Mouse (Mus musculus) left cerebral cortex, adult 11 months (tissue): ENCODE measurements around the gene Evi2.

Source experiments
- DNase-seq: peaks from one replicate; pipeline ENCODE4 v3.0.0; 2022; ENCODE audit warnings: low spot score

Gene Evi2

DNA sequence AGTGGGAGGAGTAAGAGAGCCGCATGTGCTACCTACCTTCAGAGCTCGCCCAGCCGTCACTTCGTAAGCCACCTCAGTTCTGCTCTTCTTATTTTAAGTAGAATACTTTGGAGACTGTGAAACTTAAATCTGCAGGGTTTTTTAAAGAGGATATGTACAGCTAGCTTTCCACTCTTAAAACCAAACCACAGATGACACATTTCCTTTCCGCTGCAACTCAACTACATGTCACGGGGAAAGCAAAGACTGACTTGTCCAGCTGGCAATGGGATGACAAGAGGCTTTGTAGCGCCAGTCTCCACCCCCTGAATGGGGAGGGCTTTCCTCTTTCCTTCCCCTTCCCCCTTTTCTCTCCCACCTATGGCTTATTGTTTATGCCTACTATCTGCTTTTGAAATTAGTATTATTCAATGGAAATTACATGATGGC is at the start of gene Evi2, which contains the start of gene Evi2a:
Gene Evi2 (minus strand): TSS at position 257 of the 429 bp plus-strand sequence.
Gene Evi2a (minus strand): TSS at position 277 of the 429 bp plus-strand sequence.
- peak; percentile 59 for DNase-seq

DNA sequence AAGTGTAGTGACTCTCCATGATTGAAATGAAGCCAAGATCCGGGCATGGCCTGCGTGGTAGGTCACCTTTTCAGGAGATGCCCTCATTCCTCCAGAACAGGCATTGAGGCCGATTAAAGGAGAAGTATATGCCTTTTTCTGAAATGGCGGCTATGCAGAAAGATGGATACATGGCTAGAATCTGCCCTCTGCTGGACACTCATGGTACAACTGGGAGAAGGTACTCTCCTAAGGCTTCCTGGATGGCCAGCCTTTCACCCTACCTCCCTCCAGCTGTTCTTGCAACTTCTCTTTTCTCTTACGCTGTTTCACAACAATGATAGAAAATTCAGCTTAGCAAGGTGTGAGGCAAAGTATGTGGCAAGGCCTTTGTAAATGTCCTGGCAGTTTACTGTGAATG is 47.4 kb upstream of the Evi2 start:
- peak; percentile 77 for DNase-seq

DNA sequence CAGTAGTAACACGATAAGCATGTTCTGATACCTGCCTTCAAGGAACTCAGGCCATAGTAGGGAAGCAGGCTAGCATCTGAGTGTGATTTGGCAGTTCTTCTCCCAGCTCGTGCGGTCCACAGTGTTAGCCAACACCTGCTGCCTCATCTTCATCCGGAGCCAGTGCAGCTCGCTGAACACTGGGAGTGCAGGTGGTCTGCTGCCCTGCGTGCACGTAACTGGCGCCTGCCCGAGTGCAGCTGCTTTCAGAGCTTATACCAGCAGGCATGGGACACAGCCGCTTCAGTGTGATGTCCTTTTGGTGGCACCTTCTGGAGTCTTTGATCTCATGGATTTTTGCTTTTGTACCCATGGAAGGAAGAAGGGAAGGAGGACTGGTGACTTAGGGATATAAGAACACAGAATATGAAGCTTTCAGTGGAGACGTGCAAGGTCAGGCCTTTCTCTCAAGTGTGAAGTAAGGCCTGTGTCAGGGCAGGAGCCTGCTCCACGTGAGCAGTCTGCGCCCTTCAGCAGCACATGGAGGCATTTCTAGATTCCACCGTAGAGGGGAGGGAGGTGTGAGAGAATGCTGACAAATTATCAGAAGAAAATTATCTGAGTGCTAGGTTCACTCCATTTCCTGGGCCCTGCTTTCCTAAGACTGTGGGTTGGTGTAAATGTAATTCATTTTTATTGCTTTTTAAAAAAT is 45.1 kb upstream of the Evi2 start:
- no peak for DNase-seq

GRCm38 (mm10) chr11:79573836-79574235 is 43.4 kb upstream of the Evi2 start:
- no peak for DNase-seq

GRCm38 (mm10) chr11:79570319-79570718 is 39.9 kb upstream of the Evi2 start:
- DNase-seq = no peak

DNA sequence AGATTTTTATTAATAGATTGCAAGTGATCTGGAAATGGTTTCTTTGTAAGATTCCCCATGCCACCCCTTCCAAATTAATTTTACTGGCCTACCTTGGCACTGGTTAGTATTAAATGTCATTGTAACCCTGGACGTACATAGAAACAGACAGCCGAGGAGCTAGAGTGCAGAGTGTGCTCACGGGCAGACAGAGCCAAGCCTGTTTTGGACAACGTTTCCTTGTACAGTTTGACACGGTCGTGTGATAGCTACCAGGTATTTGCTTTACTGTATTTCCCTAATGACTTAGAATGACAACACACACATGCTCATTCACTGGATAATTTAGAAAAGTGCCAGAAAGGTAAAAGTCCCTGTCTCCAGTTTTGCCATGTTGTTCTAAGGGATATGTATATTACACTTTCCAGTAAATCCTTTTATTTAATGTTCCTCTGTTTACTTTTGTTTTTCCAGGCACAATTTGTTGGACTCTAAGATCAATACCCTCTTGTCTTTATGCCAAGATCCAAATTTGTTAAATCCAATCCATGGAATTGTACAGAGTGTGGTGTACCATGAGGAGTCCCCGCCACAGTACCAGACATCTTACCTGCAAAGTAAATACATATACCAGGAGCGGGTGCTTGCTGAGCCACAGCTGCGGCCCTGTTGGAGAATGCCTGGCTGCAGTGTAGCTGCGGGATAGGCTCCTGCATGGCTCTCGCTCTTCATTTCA is 38.0 kb upstream of the Evi2 start:
- no peak for DNase-seq

GRCm38 (mm10) chr11:79566947-79567346 is 36.6 kb upstream of the Evi2 start:
- DNase-seq = no peak

DNA sequence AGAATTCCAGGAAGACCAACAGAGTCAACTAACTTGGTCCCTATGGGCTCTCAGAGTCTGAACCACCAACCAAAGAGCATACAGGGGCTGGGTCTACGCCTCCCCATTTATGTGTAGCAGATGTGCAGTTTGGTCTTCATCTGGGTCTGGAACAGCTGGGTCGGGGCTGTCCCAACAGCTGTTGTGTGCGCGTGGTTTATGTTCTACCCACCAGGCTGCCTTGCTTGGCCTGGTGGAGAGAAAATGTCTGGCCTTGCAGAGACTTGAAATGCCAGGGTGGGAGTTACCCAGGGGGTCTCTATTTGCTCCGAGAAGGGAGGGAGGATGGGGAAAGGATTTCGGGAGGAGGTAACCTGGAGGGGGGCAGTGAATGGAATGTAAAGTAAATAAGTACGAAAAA is 33.1 kb upstream of the Evi2 start:
- no peak for DNase-seq

- no peak for DNase-seq
These were observed 30.1 kb upstream of the Evi2 start for GRCm38 (mm10) chr11:79560536-79560935.

DNA sequence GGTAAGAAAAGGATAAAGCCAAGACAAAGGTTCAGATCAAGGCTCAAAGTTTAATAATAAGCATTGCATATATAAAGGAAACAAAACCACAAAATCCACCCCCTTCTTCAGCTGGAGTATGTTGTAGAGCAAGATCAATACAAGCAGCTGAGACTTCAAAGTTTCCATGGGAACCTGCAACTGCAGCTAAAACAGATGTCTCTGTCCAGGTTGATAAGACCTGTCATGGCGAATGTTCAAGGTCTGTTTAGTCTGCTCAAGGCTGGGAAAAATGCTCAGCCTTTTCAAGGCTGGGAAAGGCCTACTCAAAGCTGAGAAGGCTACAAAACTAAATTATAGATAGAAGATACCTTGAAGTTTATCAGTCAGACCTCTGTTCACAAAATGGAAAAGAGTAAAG is 22.2 kb upstream of the Evi2 start:
- DNase-seq = no peak

DNA sequence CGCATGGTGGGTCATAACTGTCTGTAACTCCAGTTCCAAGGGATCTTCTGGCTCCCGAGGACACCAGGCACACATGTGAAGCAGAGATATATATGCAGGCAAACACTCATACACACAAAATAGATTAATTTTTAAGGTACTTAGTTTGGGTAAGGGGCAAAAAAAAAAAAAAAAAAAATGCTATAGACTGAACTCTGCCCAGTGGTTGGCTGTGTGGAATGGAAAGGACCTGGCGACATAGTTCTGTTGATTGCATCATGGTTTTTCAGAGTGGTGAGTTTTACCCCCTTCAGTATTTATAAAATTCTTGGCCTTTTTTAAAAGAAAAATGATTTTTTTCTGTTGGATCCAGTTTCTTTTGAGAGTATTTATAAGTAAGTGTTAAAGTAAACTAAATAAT is 5.9 kb upstream of the Evi2 start:
- no peak for DNase-seq

DNA sequence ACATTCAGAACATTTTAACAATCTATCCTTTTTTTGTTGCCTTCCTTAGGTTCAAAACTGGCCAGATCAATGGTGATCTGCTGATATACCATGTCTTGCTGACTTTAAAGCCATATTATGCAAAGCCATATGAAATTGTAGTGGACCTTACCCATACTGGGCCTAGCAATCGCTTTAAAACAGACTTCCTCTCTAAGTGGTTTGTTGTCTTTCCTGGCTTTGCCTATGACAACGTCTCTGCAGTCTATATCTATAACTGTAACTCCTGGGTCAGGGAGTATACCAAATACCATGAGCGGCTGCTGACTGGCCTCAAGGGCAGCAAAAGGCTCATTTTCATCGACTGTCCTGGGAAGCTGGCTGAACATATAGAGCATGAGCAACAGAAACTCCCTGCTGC is 5.2 kb upstream of the Evi2 start:
- DNase-seq = no peak

- DNase-seq = no peak
These were observed 3.7 kb upstream of the Evi2 start for GRCm38 (mm10) chr11:79533950-79534690.

GRCm38 (mm10) chr11:79533311-79533710 is 2.9 kb upstream of the Evi2 start:
- DNase-seq = no peak

- no peak for DNase-seq
These were observed 1.1 kb upstream of the Evi2 start for GRCm38 (mm10) chr11:79531485-79531884.

GRCm38 (mm10) chr11:79530774-79531173 is 385 bp upstream of the Evi2 start:
- no peak for DNase-seq

DNA sequence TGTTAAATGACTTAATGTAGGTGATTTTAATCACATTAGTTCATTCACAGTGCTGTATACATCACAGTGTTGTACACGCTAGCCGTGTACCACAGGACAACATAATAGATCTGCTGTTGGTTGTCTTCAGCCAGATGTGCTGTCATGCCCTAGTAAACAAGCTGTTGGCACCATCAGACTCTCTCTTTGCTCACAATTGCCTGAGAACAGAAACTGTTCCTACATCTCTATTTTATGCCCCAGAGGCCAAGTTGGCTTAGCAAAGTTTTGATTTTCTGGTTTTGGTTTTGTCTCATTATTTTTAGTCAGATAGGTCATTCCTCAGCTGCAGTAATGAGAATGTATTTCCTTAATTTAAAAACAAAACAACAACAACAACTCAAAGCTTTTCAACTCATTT is 653 bp downstream of the Evi2 start:
- no peak for DNase-seq

GRCm38 (mm10) chr11:79529226-79529625 is 1.2 kb downstream of the Evi2 start:
- no peak for DNase-seq

DNA sequence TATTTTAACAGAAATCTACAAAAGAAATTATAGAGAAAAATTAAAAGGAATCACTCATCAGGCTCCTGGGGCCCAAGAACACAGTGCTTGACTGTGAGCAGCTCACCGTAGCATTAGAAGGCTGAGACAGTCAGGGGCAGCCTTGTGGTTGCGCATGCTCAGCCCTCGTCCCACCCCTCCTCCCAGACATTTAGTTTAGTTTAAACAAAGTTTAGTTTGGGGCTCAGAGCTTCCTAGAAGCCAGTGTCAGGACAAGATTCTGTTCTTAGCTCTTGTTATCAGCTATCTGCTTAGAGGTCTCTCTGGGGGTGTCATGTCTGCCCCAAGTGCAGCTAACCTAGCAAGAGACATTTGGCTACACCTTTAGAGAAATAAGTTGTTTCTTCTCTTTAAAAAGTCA is 1.8 kb downstream of the Evi2 start:
- no peak for DNase-seq

GRCm38 (mm10) chr11:79527739-79528384 is 2.5 kb downstream of the Evi2 start:
- DNase-seq = no peak

GRCm38 (mm10) chr11:79527015-79527738 is 3.2 kb downstream of the Evi2 start:
- DNase-seq = no peak

- DNase-seq = no peak
These were observed 3.8 kb downstream of the Evi2 start for GRCm38 (mm10) chr11:79526549-79526948.
